Mouse (Mus musculus) adrenal gland, adult 18-20 months (tissue): ENCODE results near the gene Apoa5. TPM values are rescaled to one million over a fixed set of nuclear protein-coding genes. Genes with fewer than 3 reads are reported as not detected.

Source experiments
- DNase-seq, 2 experiments: peaks; one replicate each; pipeline ENCODE4 v3.0.0; 2021 to 2022; ENCODE audit warnings: low spot score in 2 of 2
- long read RNA-seq, 2 experiments: library from polyadenylated mRNA; stranded (forward); transcript quantifications; one replicate each; pipeline ENCODE4 v2.0.0; 2021
- total RNA-seq, 2 experiments: library from RNA; stranded (reverse); gene quantifications; 1 replicate in 1 of 2; 2 replicates in 1 of 2; pipeline ENCODE4 v1.2.3; 2021

Apoa5 gene
- under 1 TPM in 1 of 2 experiments, not detected in 1; 0.36 TPM for total RNA-seq
- long read RNA-seq, experiment 1 = 0 reads
- long read RNA-seq, experiment 2, partial matches to known transcripts = 0 of 1 reads
- long read RNA-seq, experiment 2, other reads (novel, unspliced or antisense) = 0 of 1 reads

- no peak for DNase-seq
Measured at GRCm38 (mm10) chr9:46268343-46268873, at the start of gene Apoa5. TSS of gene Apoa5 (plus strand) at chr9:46268633.

DNA sequence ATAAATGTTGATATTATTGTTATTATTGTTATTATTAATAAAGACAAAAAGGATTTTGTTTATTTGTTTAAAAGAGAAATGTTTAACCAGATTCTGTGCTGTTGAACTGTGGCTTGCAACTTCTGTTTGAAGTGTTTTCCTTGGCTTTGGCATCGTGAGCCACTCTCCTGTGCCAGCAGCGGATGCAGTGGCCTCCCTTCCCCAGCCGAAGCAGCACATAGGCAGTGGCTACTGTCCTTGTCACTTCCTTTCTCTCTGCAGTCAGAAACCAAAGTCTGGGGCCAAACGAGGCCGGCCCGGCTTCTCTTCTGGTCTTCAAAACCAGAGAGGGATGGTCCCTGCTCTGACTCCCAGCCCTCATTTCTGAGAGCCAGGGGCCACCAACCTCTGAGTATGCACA, 45.3 kb upstream of the Apoa5 start:
- no peak for DNase-seq

- DNase-seq = no peak
Measured at GRCm38 (mm10) chr9:46224101-46224500, 44.3 kb upstream of the Apoa5 start.

DNA sequence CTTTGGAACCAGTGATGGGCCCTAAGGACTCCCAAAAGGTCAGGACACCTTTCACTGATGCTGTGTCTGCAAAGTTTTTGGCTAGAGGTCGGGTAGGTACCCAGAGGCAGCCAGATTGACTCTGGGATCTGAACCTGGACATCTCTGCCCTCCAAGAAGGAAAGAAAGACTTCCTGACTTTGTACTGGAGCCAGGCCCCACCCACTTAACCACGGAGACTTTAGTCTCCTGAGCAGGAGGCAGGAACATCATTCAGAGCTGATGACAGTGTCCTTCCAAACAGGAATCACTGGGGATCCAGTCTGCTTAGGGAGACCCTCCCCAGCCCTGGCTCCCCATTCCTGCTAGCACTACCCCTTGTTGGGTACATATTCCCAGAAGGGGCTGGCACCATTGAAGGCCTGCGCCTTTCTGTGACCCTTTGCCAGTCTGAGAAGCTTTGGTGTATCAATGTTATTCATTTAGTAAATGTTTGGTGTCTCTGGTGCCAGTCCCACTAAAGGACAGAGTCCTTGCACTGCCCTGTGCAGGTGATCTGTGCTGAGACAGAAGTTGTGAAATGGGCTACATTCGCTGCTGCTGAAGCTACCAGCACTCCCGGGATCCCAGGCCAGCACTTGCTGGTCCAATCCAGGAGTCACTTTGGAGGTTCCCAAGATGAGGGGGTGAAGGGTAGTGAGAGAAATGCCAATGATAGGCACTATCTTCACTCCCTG, 43.3 kb upstream of the Apoa5 start:
- DNase-seq = no peak

DNA sequence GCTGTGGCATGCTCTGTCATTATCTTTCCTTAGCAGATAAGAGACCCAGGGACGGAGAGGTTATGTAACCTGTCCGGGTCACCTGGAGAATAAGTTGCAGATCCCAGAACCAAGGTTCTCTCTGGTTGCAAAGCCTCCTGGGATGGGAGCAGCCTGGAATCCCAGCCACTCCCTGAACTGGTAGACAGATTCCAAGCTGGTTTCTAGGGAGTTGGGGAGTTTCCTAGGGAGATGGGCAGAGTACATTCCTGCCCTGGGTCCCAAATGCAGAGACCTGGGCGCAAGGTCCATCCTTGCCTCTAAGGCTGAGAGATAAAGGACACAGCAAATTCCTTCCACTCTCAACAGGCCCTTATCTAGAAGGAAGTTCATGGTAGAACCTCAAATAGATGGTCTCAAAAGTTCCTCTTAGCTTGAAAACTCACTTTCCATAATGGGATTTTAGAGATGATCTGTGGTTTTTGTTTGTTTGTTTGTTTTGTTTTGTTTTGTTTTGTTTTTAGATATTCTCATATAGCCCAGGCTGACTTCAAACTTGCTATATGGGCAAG, 41.3 kb upstream of the Apoa5 start:
- DNase-seq = no peak

DNA sequence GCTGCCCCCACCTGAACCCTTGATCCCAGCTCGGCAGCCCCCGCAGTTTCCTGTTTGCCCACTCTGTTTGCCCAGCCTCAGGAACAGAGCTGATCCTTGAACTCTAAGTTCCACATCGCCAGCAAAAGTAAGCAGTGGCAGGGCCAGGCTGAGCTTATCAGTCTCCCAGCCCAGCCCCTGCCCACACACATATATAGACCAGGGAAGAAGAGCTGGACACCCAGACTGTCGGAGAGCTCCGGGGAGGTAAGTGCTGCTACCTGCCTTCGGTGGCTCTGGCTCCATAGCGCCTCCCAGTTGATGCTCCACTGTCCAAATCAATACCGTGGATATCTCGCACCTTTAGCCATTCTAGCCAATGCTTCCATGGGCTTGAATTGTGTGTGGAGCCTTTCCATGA, 39.9 kb upstream of the Apoa5 start, which contains the start of gene Apoa1:
TSS of gene Apoa1 (plus strand) at position 90 of the 400 bp plus-strand sequence.
- DNase-seq = no peak

- DNase-seq = peak; percentile 74 to 75
Measured at GRCm38 (mm10) chr9:46229573-46230449, 38.6 kb upstream of the Apoa5 start.

- DNase-seq = no peak
Measured at GRCm38 (mm10) chr9:46230450-46230975, 37.9 kb upstream of the Apoa5 start.

DNA sequence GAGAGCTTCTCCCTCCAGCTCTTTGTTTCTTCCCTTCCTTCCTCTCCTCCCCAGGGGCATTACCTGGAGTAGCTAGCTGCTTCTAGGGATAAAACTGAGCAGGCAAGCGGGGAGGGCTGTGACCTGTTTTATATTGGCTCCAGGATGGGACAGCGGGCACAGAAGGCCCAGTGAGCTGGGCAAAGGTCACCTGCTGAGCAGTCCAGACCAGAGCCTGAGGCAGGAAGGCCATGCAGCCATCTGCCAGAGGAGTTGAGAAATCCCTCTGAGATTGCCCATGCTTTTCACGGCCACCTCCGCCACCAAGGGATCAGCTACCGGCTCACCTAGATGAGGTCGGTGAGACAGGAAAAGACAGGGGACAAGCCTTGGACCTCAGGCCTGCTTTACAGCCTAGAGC, 33.2 kb upstream of the Apoa5 start:
- no peak for DNase-seq

- DNase-seq = no peak
Measured at GRCm38 (mm10) chr9:46235596-46235648, 33.0 kb upstream of the Apoa5 start, which contains the start of gene Apoc3. TSS of gene Apoc3 (minus strand) at chr9:46235636.

- DNase-seq = no peak
Measured at GRCm38 (mm10) chr9:46235649-46236048, 32.8 kb upstream of the Apoa5 start.

DNA sequence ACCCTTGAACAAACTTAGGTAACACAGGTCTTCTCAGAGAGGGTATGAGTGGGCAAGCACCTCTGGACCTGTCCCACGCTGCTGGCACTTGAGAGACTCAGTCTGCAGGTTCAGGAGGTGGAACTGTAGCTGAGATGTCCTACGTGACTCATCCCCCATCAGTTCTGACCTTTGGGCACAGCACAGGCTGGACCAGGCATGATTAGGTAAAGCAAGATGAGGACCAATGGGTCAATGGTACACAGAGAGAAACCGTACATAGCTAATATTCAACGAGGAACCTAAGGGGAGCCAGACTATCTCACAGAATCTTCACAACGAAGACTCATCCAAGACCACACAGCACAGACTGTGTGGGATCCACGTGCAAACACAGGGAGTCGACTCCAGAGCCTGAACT, 29.6 kb upstream of the Apoa5 start:
- no peak for DNase-seq

DNA sequence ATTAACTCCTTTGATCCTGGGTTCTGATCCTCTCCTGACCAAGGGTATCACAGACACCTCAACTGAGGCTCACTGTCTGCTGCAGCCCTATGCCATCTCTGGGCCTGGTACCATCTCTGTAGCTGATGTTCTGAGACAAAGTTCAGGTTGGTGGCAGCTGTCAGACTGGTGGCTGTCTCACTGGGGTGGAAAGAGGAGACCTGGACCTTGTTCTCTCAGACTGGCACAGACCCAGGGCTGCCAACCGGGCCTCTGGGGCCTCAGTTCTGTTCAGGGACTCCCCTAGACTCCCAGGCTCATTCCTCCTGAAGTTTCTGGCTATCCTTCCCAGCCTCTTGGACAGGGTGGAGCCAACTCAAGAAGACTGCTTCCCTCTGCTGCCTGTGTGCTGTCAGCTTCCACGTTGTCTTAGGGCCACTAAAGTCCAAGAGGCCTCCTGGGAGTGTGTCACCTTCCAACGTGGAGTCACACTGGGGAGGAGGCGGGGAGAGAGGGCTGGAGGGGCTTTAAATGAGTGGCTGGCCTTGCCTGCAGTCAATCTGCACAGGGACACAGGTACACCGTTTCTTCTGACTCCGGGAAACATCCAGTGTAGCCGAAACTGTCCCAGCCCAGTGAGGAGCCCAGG, 27.8 kb upstream of the Apoa5 start, which contains the start of gene Apoa4:
TSS of gene Apoa4 (plus strand) at position 171 of the 628 bp plus-strand sequence.
- no peak for DNase-seq

DNA sequence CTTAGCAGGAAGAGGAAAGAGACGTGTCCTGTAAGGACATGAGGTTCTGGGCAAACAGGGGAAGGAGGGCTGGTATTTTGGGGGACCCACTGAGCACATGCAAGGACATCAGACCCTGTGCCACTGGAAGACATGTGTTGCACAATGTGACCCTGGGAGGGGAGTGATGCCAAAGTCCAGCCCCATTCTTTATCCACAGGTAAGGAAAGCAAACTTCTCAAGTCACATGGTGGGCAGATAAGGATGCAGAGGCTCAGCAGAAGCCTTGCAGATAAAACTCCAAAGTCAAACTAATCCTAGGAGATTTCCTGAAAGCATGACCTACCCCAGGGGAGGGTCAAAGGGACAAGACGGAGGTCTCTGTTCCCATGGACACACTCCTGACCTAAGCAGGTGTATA, 26.6 kb upstream of the Apoa5 start:
- no peak for DNase-seq

DNA sequence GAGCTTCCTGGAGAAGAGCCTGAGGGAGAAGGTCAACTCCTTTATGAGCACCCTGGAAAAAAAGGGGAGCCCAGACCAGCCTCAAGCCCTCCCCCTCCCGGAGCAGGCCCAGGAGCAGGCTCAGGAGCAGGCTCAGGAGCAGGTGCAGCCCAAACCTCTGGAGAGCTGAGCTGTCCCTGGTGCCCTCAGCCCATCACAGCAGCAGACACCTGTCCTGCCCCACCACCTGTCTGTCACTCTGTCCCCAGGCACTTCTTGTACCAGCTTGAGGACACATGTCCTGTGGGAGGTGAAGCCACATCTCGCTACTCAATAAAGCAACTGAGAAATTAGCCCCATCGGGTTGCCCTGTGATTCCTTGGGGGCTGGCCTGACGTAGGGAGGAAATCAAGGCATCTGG, 25.3 kb upstream of the Apoa5 start:
- no peak for DNase-seq

DNA sequence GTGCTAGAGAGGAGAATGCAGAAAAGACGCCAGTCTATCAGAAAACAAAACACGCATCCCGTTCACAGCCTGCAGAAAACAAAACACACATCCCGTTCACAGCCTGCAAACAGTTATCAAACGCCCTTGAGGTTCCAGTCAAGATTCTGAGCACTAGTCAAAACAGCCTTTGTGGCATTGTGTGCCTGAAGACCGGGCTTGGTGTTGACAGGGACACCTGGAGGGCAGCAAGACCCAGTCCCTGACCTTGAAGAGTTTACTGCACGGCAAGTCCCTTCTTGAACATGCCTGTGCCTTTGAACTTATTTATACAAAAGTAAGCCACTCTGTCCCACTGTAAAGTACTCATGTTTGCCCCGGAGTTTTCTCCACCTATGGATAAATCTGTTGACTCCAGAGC, 24.8 kb upstream of the Apoa5 start:
- DNase-seq = no peak

DNA sequence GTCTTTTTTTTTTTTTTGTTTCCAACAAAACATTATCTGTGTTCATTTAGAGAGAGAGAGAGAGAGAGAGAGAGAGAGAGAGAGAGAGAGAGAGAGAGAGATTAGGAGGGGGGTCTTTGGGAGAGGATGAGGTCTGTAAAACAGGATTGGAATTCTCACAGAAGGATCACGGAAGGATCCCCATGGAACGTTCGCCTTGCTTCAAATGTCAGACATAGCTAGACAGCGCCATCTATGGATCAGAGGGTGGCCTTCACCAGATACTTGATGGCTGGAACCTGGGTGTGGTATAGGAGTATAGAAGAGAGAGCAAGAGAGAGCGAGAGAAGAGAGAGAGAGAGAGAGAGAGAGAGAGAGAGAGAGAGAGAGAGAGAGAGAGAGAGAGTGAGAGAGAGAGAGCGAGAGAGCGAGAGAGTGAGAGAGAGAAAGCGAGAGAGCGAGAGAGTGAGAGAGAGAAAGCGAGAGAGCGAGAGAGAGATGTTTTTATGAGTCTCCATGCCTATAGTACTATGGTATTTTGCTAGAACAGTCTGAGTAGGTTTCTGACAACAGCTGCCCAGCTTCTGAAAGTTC, 21.6 kb upstream of the Apoa5 start:
- DNase-seq = peak; percentile 55 to 62

DNA sequence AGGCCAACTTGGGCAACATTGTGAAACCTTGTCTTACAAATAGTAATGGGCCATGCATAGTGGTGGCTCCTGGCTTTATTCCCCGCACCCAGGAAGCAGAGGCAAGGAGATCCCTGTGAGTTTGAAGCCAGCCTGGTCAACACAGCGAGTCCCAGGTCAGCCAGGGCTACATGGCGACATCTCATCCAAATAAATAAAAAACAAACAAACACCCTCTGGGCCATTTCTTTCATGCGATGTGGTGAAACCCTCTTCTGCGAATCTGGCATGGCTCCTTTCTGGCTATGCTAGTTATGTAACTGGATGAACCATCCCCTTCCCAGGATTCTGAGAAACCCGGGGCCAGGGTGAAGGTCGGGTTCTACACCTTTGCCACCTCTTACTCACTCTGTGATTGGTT, 12.3 kb upstream of the Apoa5 start:
- no peak for DNase-seq

- no peak for DNase-seq
Measured at GRCm38 (mm10) chr9:46256658-46257385, 11.6 kb upstream of the Apoa5 start.

DNA sequence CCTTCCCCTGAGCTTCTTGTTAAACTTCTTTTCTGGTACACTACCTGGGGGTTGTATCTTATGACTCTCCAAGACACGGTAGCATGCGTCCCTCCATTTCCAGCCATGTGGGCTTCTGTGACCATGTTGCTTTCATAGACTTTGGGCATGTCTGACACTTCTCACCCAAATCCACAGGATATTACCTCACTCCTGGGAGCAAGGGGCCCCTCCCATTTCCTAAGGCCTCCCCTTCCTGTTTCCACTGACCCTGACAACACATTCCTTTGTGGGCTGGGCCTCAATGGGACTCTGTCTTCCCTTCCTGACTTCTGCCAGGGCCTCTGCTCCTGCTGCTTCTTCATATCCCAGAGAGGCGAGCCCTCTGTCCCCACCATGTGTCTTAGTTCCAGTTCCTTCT, 10.9 kb upstream of the Apoa5 start:
- no peak for DNase-seq
